Mouse (Mus musculus) brown adipose tissue, adult 24 weeks (tissue): ENCODE results near the gene Pacs2. TPM values are rescaled to one million over a fixed set of nuclear protein-coding genes. Genes with fewer than 3 reads are reported as not detected.

Experiments used
- H3K27ac ChIP-seq: fragments of 200-500 bp; replicated peaks from 2 replicates; pipeline ENCODE4 v1.5.1; 2012; ENCODE audit warnings: low read depth, mild to moderate bottlenecking, low read length
- H3K4me1 ChIP-seq: fragments of 200-500 bp; 2 replicates; pipeline ENCODE4 v1.6.1; 2012; ENCODE audit warnings: low read length, mixed read lengths; ENCODE audit not compliant: control insufficient read depth, insufficient read depth, insufficient read length
- H3K4me3 ChIP-seq: fragments of 200-500 bp; 2 replicates; pipeline ENCODE4 v1.5.1; 2012; ENCODE audit warnings: low read depth, mild to moderate bottlenecking, low read length, moderate library complexity; ENCODE audit not compliant: insufficient read depth
- polyA plus RNA-seq: library from polyadenylated mRNA; stranded (reverse); fragments of >200 nt; gene quantifications from 2 replicates; pipeline ENCODE4 v1.2.4, GENCODE M21; 2012; ENCODE audit not compliant: missing spikeins, insufficient read depth, insufficient read length

The Pacs2 gene
- polyA plus RNA-seq, 1 experiment = 15.8 TPM

DNA sequence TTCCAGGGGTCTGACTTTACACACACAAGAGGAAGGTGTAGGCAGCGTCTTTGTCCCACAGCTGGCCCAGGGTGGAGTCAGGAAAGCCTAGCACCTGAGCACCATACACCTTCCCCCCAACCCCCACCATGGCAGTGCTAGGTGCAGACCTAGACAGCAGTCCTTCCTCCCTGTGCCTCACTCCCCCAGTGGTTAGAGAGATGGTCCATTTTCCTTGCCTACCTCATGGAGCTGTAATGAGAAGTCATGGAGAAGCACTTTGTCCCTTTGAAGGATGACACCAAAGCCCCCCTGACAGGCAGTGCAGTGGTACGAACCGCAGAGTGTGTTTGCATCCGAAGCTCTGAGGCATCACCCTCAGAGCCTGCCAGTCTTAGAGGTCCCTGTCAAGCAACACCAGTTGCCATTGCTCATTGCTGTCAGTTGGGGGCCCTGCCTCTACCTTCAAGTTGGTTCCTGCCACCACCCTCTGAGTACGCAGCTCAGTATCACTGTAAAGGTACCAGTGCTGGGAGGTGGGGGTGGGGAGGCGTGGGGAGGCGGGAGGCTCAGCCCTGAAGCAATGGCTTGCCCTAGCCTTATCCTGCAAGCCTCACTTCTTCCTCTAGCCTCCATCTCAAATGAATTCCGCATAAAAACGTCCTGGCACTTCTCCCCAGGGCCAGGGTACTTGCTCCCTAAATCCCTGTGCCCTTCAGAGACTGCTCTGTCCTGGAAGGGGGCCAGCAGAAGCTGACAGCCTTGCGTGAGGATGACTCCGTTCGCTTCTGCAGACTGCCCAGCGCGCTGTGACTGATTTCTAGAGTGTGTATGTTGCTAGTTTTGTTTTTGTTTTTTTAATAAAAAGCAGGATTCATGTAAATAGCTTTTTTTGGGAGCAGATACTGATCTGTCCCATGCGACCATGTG is 59.4 kb downstream of the Pacs2 start:
- peak overlapping the region; percentile 72 for H3K4me3 ChIP-seq
- no peaks in the 10 kb centered on the region for H3K4me1 ChIP-seq
- H3K27ac ChIP-seq = no peak overlapping the region

GRCm38 (mm10) chr12:113074329-113075062 is 60.2 kb downstream of the Pacs2 start, which contains the start of gene Tex22:
TSS of gene Tex22 (plus strand) at chr12:113074502.
- Histone ChIP-seq H3K4me1 (no peaks in the 10 kb centered on the region), H3K4me3 (peak within 1 kb of the TSS; percentile 72), H3K27ac (peak within 1 kb of the TSS; percentile 90)

DNA sequence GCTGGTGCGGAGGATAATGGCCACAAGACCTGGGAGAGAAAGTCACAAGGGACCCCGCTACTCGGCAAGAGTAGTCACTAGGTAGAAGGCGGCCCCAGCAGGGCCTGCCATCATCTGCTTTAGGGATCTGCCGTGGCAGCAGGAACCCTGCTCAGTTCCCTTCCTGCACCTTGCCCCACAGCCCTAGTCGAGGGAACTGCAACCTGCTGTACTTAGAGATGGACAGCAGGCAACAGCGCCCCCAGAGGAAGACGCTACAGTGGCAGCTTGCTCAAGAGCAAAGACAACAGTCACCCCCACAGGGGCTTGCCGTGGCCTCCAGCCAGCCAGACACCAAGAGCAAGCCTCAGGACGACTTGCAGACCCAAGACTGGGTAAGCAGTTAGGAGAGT is 60.8 kb downstream of the Pacs2 start:
- H3K4me1 ChIP-seq = no peaks in the 10 kb centered on the region
- peak overlapping the region; percentile 90 for H3K27ac ChIP-seq
- H3K4me3 ChIP-seq = peak overlapping the region; percentile 72

DNA sequence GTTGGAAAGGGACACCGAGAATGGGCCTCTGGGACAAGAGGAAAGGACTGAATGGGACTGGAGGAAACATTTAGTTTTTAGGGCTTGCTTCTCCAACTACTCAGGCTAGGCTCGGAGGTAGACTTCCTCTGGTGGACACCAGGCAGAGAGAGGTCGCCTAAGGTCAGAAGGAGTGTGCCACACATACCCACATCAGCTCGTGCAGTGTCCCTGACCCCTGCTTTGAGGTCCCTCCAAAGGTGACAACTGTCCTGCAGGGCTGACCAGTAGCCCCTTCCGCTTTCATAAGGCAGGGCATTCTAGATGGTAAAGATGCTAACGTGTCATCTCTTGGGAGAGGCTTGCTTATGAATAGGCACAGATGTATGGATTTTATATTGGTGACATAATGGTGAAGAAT is 61.2 kb downstream of the Pacs2 start:
- H3K4me1 ChIP-seq = no peaks in the 10 kb centered on the region
- H3K4me3 ChIP-seq = no peak overlapping the region
- H3K27ac ChIP-seq = no peak overlapping the region

GRCm38 (mm10) chr12:113087276-113087675 is 73.0 kb downstream of the Pacs2 start:
- no peaks in the 10 kb centered on the region for H3K4me1 ChIP-seq
- H3K4me3 ChIP-seq = no peak overlapping the region

DNA sequence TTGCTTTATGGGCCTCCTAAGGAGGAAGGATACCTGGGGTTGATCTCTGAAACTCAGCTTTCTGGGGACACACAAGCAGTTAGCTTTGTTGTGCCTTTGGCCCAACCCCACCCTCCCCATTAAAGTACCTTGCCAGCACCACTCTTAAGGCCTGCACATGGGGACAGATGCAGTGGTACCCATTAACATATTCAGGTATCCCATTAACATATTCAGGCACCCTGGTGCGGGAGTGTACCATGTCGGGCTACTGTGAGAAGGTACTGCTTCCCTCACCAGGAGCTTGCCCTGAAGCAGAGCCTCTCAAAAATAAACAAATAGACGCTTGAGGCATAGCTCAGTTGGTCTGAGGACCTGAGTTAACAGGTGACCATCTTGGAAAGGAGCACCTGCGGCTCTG is 73.7 kb downstream of the Pacs2 start:
- no peaks in the 10 kb centered on the region for H3K4me1 ChIP-seq
- H3K27ac ChIP-seq = no peak overlapping the region
- no peak overlapping the region for H3K4me3 ChIP-seq

More at GRCm38 (mm10) chr12:113087276-113087675, 73.0 kb downstream of the Pacs2 start:
- no peak overlapping the region for H3K27ac ChIP-seq

DNA sequence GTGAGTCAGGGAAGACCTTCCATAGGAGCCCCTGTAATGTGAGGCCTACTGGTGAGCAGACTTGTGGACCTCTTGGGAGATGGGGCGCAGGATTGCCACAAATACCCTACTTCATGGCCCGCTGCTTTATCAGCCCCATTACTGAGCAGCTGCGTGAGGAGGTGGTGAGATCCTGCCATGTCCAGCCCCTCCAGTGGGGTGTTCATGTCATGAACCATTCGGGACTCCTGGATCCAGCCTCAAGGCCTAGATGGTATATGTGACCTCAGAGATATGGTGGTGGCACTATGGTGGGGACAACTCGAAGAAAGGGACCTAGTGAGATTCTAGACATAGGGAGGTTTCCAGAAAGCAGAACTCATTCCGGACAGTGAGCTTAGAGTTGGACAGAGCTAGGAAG is 74.8 kb downstream of the Pacs2 start:
- H3K4me3 ChIP-seq = no peak overlapping the region
- no peak overlapping the region for H3K27ac ChIP-seq
- H3K4me1 ChIP-seq = no peaks in the 10 kb centered on the region

- no peaks in the 10 kb centered on the region for H3K4me1 ChIP-seq
- H3K27ac ChIP-seq = no peak overlapping the region
- no peak overlapping the region for H3K4me3 ChIP-seq
Measured at GRCm38 (mm10) chr12:113090053-113090452, 75.7 kb downstream of the Pacs2 start.

DNA sequence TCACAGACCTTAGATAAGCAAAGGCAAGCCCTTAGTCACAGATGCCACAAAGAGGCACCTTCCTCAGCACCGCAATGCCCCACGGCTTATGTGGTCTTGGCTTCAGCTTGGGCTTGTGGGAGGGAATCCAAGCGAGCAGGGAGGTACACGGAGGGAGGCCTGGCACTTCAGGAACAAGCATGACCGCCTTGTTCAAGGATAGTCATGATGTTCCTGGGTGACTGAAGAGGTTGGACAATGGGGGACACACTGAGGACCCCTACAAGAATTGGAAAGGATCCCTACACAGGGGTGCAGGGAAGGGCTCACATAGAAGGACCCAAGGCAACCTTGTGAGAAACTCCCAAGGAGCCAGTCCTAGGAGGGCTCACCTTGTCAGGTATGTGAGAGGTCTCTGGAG is 82.7 kb downstream of the Pacs2 start:
- Histone ChIP-seq H3K27ac (no peak overlapping the region), H3K4me3 (no peak overlapping the region), H3K4me1 (peaks cover 22% of the 10 kb centered on the region)

- Histone ChIP-seq H3K27ac (peak within 1 kb of the TSS; percentile 5; the same call in 1 of the 2 replicates), H3K4me3 (peak within 1 kb of the TSS; percentile 96), H3K4me1 (peaks cover 22% of the 10 kb centered on the region)
Measured at GRCm38 (mm10) chr12:113097749-113098281, 83.5 kb downstream of the Pacs2 start, which contains the start of gene Mta1. TSS of gene Mta1 (plus strand) at chr12:113098278.

DNA sequence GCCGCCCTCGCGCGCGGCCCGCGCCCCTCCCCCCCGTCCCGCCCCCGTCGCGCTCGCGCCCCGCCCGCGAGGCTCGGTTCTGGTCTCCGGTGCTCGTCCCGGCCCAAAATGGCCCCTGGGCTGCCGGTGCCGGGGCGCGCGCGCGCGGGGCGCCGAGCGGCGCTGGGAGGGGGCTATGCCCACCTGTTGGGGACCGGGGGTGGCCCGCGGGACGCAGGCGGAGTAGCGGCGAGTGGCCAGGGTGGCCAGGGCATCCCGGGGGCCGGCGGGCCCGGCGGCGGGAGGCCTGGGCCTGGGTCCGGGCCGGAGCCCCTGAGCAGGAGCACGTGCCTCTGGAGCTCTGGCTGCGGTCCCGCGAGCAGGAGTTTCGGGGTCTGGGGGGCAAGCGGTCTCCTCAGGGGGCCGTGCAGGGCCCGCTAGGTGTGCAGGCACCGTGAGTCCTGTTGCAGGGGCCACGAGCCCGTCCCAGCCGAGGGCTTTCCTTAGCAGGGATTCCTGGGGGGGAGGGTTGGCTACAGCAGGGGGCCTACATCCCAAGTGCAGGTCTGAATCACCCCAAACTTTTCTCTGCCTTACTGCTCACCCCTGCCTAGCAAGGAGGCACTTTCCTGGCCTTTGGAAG is 84.3 kb downstream of the Pacs2 start:
- Histone ChIP-seq H3K4me1 (peaks cover 22% of the 10 kb centered on the region), H3K27ac (no peak overlapping the region), H3K4me3 (peak overlapping the region; percentile 96)

- Histone ChIP-seq H3K4me3 (peak overlapping the region; percentile 96), H3K27ac (no peak overlapping the region), H3K4me1 (peaks cover 24% of the 10 kb centered on the region)
Measured at GRCm38 (mm10) chr12:113099470-113100237, 85.3 kb downstream of the Pacs2 start.

GRCm38 (mm10) chr12:113100448-113101076 is 86.3 kb downstream of the Pacs2 start:
- Histone ChIP-seq H3K27ac (no peak overlapping the region), H3K4me1 (peaks cover 24% of the 10 kb centered on the region), H3K4me3 (no peak overlapping the region)
